Mouse (Mus musculus) forebrain, embryonic 15.5 days (tissue): ENCODE measurements around the gene Med18. TPM values are rescaled to one million over a fixed set of nuclear protein-coding genes. Genes with fewer than 3 reads are reported as not detected.
"Not testable (repeated sequence)": the region's sequence is repeated elsewhere in the genome, so short reads cannot be mapped to it uniquely, and the experiment has no call there.

ENCODE experiments used
- ATAC-seq: fragments of 200-750 bp; cut with Nextera tagmentation; replicated peaks from 2 replicates; pipeline ENCODE4 v1.8.0; 2017; ENCODE audit warnings: mild to moderate bottlenecking, moderate TSS enrichment, moderate library complexity
- H3K27ac ChIP-seq: fragments of 300-500 bp; sonication (generic); replicated peaks from 2 replicates; pipeline ENCODE4 v1.5.1; 2015; ENCODE audit warnings: mild to moderate bottlenecking, inconsistent platforms
- H3K27me3 ChIP-seq: fragments of 300-500 bp; sonication (generic); 2 replicates; pipeline ENCODE4 v1.6.1; 2015; ENCODE audit warnings: inconsistent platforms
- H3K36me3 ChIP-seq: fragments of 300-500 bp; sonication (generic); 2 replicates; pipeline ENCODE4 v1.6.1; 2015; ENCODE audit warnings: mild to moderate bottlenecking, inconsistent platforms
- H3K4me1 ChIP-seq: fragments of 300-500 bp; sonication (generic); 2 replicates; pipeline ENCODE4 v1.6.1; 2015; ENCODE audit warnings: inconsistent platforms
- H3K4me2 ChIP-seq: fragments of 300-500 bp; sonication (generic); replicated peaks from 2 replicates; pipeline ENCODE4 v1.6.1; 2015; ENCODE audit warnings: mild to moderate bottlenecking, inconsistent platforms
- H3K4me3 ChIP-seq: fragments of 300-500 bp; sonication (generic); 2 replicates; pipeline ENCODE4 v1.5.1; 2015; ENCODE audit warnings: mild to moderate bottlenecking, inconsistent platforms
- H3K9ac ChIP-seq: fragments of 300-500 bp; sonication (generic); replicated peaks from 2 replicates; pipeline ENCODE4 v1.6.1; 2015; ENCODE audit warnings: mild to moderate bottlenecking, inconsistent platforms
- H3K9me3 ChIP-seq: fragments of 300-500 bp; sonication (generic); 2 replicates; pipeline ENCODE4 v1.6.1; 2016; ENCODE audit warnings: inconsistent platforms
- WGBS: fragments of 180-500 bp; shearing (Covaris S2); methylation state at CpG from one replicate; pipeline ENCODE4 v1.1.7; 2015; ENCODE audit warnings: mixed read lengths; 5-methylcytosine and 5-hydroxymethylcytosine counted together
- polyA plus RNA-seq: library from polyadenylated mRNA; unstranded; fragments of >200 nt; fragmentation: Nextera tagmentation; extraction: Ambion mirVana; gene quantifications from 2 replicates; pipeline ENCODE4 v1.2.1, GENCODE M21; 2015

Gene Med18
- polyA plus RNA-seq, 1 experiment from 2014 or later: 20.8 TPM

- no peaks in the 10 kb centered on the region for H3K9me3 ChIP-seq
- no peaks in the 10 kb centered on the region for H3K4me1 ChIP-seq
- ATAC-seq: no peak
- no peak overlapping the region for H3K27ac ChIP-seq
- H3K27me3 ChIP-seq: no peaks in the 10 kb centered on the region
- H3K36me3 ChIP-seq: no peaks in the 10 kb centered on the region
- H3K9ac ChIP-seq: no peak overlapping the region
- no peak overlapping the region for H3K4me2 ChIP-seq
- H3K4me3 ChIP-seq: no peak overlapping the region
- WGBS: 57% methylated on average over 10 of the region's 10 CpGs
Measured at GRCm38 (mm10) chr4:132492178-132493060, 28.7 kb upstream of the Med18 start.

DNA sequence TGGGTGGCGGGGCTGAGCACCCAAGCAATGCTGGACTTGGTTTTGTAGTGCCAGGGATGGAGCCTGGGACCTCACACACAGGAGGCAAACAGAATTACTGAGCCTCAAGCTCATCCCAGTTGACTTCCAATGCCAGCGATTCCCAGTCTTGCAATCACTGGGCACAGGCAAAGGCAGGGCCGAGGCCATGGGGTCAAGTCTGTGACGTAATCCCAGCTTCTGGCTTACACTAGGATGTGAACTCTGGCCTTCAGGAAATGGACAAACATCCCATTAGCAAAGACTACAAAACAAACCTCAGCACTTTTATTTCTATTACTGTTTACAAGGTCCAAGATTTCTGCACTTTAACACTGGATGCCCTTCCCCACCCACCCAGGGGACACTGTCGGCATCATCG, 28.0 kb upstream of the Med18 start:
- no peak for ATAC-seq
- 93% methylated on average over 6 of the region's 6 CpGs for WGBS
- Histone ChIP-seq H3K36me3 (no peaks in the 10 kb centered on the region), H3K4me2 (no peak overlapping the region), H3K4me3 (no peak overlapping the region), H3K9me3 (no peaks in the 10 kb centered on the region), H3K27me3 (no peaks in the 10 kb centered on the region), H3K27ac (no peak overlapping the region), H3K9ac (no peak overlapping the region), H3K4me1 (no peaks in the 10 kb centered on the region)

DNA sequence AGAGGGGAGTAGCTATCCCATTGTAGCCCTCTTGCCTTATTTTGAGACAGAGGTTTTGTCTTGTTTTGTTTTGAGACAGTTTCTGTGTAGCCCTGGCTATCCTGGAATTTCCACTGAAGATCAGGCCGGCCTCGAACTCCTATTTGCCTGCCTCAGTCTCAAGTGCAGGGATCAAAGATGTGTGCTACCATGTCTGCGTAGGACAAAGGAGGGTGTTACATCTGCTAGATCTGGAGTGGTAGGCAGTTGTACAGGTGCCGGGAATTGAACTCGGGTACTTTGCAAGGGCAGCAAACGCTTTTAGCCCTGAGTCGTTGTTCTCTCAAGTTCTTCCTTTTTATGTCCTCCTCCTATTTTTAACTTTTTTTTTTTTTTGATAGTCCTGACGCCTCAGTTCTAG, 27.3 kb upstream of the Med18 start:
- H3K27ac ChIP-seq: no peak overlapping the region
- no peak overlapping the region for H3K9ac ChIP-seq
- no peak for ATAC-seq
- no peaks in the 10 kb centered on the region for H3K36me3 ChIP-seq
- no peaks in the 10 kb centered on the region for H3K9me3 ChIP-seq
- H3K4me3 ChIP-seq: no peak overlapping the region
- H3K4me2 ChIP-seq: no peak overlapping the region
- WGBS: 92% methylated on average over 8 of the region's 8 CpGs
- no peaks in the 10 kb centered on the region for H3K27me3 ChIP-seq
- no peaks in the 10 kb centered on the region for H3K4me1 ChIP-seq

- Histone ChIP-seq H3K27ac (no peak overlapping the region), H3K36me3 (no peaks in the 10 kb centered on the region), H3K4me3 (no peak overlapping the region), H3K27me3 (no peaks in the 10 kb centered on the region), H3K4me1 (no peaks in the 10 kb centered on the region), H3K4me2 (no peak overlapping the region), H3K9me3 (no peaks in the 10 kb centered on the region), H3K9ac (no peak overlapping the region)
- 90% methylated on average over 15 of the region's 15 CpGs for WGBS
- ATAC-seq: no peak
Measured at GRCm38 (mm10) chr4:132490273-132491010, 26.7 kb upstream of the Med18 start.

- H3K27me3 ChIP-seq: no peaks in the 10 kb centered on the region
- H3K36me3 ChIP-seq: no peaks in the 10 kb centered on the region
- no peak overlapping the region for H3K4me2 ChIP-seq
- no peak for ATAC-seq
- H3K27ac ChIP-seq: no peak overlapping the region
- 86% methylated on average over 6 of the region's 6 CpGs for WGBS
- no peak overlapping the region for H3K4me3 ChIP-seq
- no peaks in the 10 kb centered on the region for H3K9me3 ChIP-seq
- no peak overlapping the region for H3K9ac ChIP-seq
- H3K4me1 ChIP-seq: no peaks in the 10 kb centered on the region
Measured at GRCm38 (mm10) chr4:132488976-132489375, 25.3 kb upstream of the Med18 start.

DNA sequence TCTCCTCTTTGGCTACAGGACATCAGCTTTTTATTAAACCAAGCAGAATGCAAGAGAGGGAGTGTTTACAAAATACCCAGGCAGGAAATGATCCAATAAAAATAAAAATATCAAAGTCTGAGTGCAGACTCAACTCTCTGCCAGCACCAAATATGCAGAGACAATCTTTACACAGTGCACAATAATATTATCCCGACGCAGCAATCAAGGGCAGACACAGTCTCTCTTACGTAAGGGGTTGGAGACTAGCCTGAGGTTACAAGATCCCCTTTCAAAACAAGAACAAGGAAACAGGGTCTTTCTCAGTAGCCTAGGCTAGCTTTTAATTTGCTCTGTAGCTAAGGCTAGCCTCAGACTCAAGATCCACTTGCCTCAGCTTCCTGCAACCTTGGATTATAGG, 24.8 kb upstream of the Med18 start:
- no peak overlapping the region for H3K9ac ChIP-seq
- no peaks in the 10 kb centered on the region for H3K4me1 ChIP-seq
- H3K27me3 ChIP-seq: no peaks in the 10 kb centered on the region
- H3K4me2 ChIP-seq: no peak overlapping the region
- H3K9me3 ChIP-seq: no peaks in the 10 kb centered on the region
- ATAC-seq: no peak
- WGBS: 88% methylated on average over 3 of the region's 3 CpGs
- H3K27ac ChIP-seq: no peak overlapping the region
- no peaks in the 10 kb centered on the region for H3K36me3 ChIP-seq
- H3K4me3 ChIP-seq: no peak overlapping the region

GRCm38 (mm10) chr4:132484820-132485219, 21.1 kb upstream of the Med18 start:
- H3K27me3 ChIP-seq: no peaks in the 10 kb centered on the region
- no peak overlapping the region for H3K27ac ChIP-seq
- no peaks in the 10 kb centered on the region for H3K4me1 ChIP-seq
- no peaks in the 10 kb centered on the region for H3K36me3 ChIP-seq
- no peak overlapping the region for H3K4me3 ChIP-seq
- ATAC-seq: no peak
- 75% methylated on average over 5 of the region's 5 CpGs for WGBS
- no peak overlapping the region for H3K4me2 ChIP-seq
- H3K9ac ChIP-seq: no peak overlapping the region
- H3K9me3 ChIP-seq: no peaks in the 10 kb centered on the region

DNA sequence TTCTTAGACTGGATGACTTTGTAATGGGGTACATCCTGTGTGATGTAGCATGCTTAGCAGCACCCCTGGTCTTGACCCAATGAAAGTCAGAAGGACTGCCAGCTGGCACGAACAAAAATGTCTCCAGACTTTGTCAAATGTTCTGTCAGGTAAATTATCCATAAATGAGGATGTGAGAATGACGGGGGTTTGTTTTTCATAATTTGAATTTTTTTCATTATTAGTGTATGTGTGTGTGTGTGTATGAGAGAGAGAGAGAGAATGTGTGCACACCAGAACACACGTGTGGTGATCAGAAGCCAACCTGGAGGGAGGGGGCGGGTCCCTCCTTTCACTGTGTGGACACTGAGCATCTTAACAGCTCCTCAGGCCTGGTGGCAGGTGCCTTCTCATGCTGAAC, 20.5 kb upstream of the Med18 start:
- ATAC-seq: no peak
- 77% methylated on average over 4 of the region's 4 CpGs for WGBS
- no peaks in the 10 kb centered on the region for H3K9me3 ChIP-seq

DNA sequence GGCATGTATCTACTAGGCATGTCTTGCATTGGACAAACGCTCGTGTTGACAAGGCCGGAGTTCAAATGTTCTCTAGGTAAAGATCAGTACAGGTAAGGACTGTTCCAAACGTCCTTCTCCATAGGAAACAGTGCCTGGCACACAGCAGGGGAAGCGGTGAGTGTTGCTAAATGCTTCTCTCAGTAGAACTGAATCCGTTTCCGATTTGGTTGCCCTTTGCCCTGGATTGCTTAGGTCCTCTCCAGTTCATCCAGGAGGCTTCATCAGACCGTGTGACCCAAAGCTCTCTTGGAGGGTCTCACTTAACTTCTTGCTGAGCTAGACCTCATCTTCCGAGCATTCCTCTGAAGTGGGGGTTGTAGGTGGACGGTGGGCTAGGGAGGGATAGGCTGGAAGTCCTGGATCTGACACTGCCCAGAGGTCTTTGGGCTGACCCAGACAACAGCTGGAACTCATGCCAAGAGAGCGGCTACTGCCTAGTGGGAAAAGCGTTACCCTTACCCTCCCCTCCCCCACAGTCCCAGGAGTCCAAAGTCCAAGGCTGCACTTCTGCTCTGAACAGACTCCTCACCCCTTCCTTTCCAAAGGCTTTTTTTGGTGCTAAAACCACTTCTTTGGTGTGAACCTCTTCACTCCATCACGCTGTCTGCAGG, 19.4 kb upstream of the Med18 start:
- WGBS: 87% methylated on average over 13 of the region's 13 CpGs

More for the DNA sequence above, 20.5 kb upstream of the Med18 start:
- H3K27ac ChIP-seq: no peak overlapping the region
- H3K4me1 ChIP-seq: no peaks in the 10 kb centered on the region
- H3K36me3 ChIP-seq: no peaks in the 10 kb centered on the region
- H3K9ac ChIP-seq: no peak overlapping the region
- no peak overlapping the region for H3K4me3 ChIP-seq
- H3K27me3 ChIP-seq: no peaks in the 10 kb centered on the region
- H3K4me2 ChIP-seq: no peak overlapping the region

GRCm38 (mm10) chr4:132482104-132482503, 18.4 kb upstream of the Med18 start:
- 76% methylated on average over 3 of the region's 3 CpGs for WGBS
- not testable (repeated sequence) for H3K27ac ChIP-seq, H3K9me3 ChIP-seq, H3K9ac ChIP-seq, H3K36me3 ChIP-seq, ATAC-seq, H3K4me2 ChIP-seq, H3K27me3 ChIP-seq, H3K4me1 ChIP-seq, H3K4me3 ChIP-seq

More for the DNA sequence above, 19.4 kb upstream of the Med18 start:
- Histone ChIP-seq H3K4me2 (no peak overlapping the region), H3K36me3 (no peaks in the 10 kb centered on the region), H3K27me3 (no peaks in the 10 kb centered on the region), H3K9me3 (no peaks in the 10 kb centered on the region), H3K4me3 (no peak overlapping the region), H3K4me1 (no peaks in the 10 kb centered on the region), H3K27ac (no peak overlapping the region), H3K9ac (no peak overlapping the region)
- ATAC-seq: no peak

GRCm38 (mm10) chr4:132477833-132478232, 14.1 kb upstream of the Med18 start:
- Histone ChIP-seq H3K9ac (no peak overlapping the region), H3K36me3 (no peaks in the 10 kb centered on the region), H3K9me3 (no peaks in the 10 kb centered on the region), H3K27ac (no peak overlapping the region), H3K4me1 (no peaks in the 10 kb centered on the region), H3K27me3 (no peaks in the 10 kb centered on the region), H3K4me2 (no peak overlapping the region), H3K4me3 (no peak overlapping the region)
- WGBS: 94% methylated on average over 8 of the region's 8 CpGs
- no peak for ATAC-seq
